In genomic region chr14:120504928-120505461, GRCm38 (mm10) we compare ENCODE assay signal across 27 mouse cellular contexts. TPM values are rescaled to one million over a fixed set of nuclear protein-coding genes. Genes with fewer than 3 reads are reported as not detected.
DNase-seq lines count a peak whose midpoint lies in the region; ATAC-seq and TF ChIP-seq lines count a peak whose summit lies in the region.
"Had no signal": no experiment of that assay in that cellular context is flagged by ENCODE, and none has a peak within 500 bp of the region (broad histone marks: within the 10 kb centered on the region; RNA-seq: fewer than 3 reads in every experiment).

No protein-coding gene starts in this region.

- no peaks in the 10 kb centered on the region for H3K27me3 ChIP-seq in lung, embryonic 15.5 days
- H3K27me3 ChIP-seq: CH12.LX; embryonic facial prominence, embryonic 13.5 days; forebrain, embryonic 12.5 days; forebrain, embryonic 15.5 days; hindbrain, embryonic 12.5 days; hindbrain, embryonic 15.5 days; Patski had no signal

- peaks cover 21% of the 10 kb centered on the region; the same call in 1 of the 2 replicates for H3K36me3 ChIP-seq in lung, embryonic 15.5 days
- H3K36me3 ChIP-seq: hindbrain, embryonic 15.5 days had no signal

- no peak overlapping the region for H3K9ac ChIP-seq in lung, embryonic 15.5 days
- H3K9ac ChIP-seq: embryonic facial prominence, embryonic 13.5 days; forebrain, embryonic 12.5 days; forebrain, embryonic 15.5 days; hindbrain, embryonic 12.5 days; hindbrain, embryonic 15.5 days had no signal

- no peak for TF ChIP-seq CTCF in left cerebral cortex, adult 2 months (IDR thresholded peaks at IDR 0.05)

- H3K4me3 ChIP-seq in left cerebral cortex, adult 2 months, result no peak overlapping the region
- H3K4me3 ChIP-seq in lung, embryonic 15.5 days, result no peak overlapping the region
- H3K4me3 ChIP-seq: embryonic facial prominence, embryonic 10.5 days; embryonic facial prominence, embryonic 13.5 days; erythroblast, embryonic 14.5 days; forebrain, embryonic 12.5 days; forebrain, embryonic 15.5 days; heart, adult 2 months; heart, embryonic 10.5 days; hindbrain, embryonic 12.5 days; hindbrain, embryonic 15.5 days had no signal

- H3K4me1 ChIP-seq in lung, embryonic 15.5 days, result peaks cover 25% of the 10 kb centered on the region
- H3K4me1 ChIP-seq: embryonic facial prominence, embryonic 10.5 days had no signal

- 0 out of 2 replicates have a peak overlapping the region, but pooled peaks have one; percentile 17 for H3K27ac ChIP-seq in left cerebral cortex, adult 2 months
- H3K27ac ChIP-seq in lung, embryonic 15.5 days, result peak overlapping the region; percentile 38
- H3K27ac ChIP-seq: embryonic facial prominence, embryonic 10.5 days; embryonic facial prominence, embryonic 13.5 days; forebrain, embryonic 12.5 days; forebrain, embryonic 15.5 days; heart, adult 2 months; heart, embryonic 10.5 days; hindbrain, embryonic 12.5 days; hindbrain, embryonic 15.5 days had no signal

- H3K9me3 ChIP-seq in lung, embryonic 15.5 days, result no peaks in the 10 kb centered on the region
- H3K9me3 ChIP-seq: embryonic facial prominence, embryonic 10.5 days; embryonic facial prominence, embryonic 13.5 days; forebrain, embryonic 12.5 days; forebrain, embryonic 15.5 days; heart, embryonic 10.5 days; hindbrain, embryonic 12.5 days; hindbrain, embryonic 15.5 days had no signal

- no peak overlapping the region; the same call in 1 of the 2 replicates for H3K4me2 ChIP-seq in lung, embryonic 15.5 days
- H3K4me2 ChIP-seq: embryonic facial prominence, embryonic 13.5 days; forebrain, embryonic 12.5 days; forebrain, embryonic 15.5 days; hindbrain, embryonic 12.5 days; hindbrain, embryonic 15.5 days had no signal

- 66% methylated on average over 18 of the region's 18 CpGs for WGBS in lung, embryonic 15.5 days

- no peak for DNase-seq in left cerebral cortex, adult 2 months (ENCODE audit: extremely low spot score in 1 of 2, low spot score in 2 of 2)
- DNase-seq in left cerebral cortex, adult 11 months (ENCODE audit: low spot score), result no peak
- peak; percentile 22 for DNase-seq in lung, postnatal 10 days
- peak; percentile 73 for DNase-seq in lung, postnatal 36 days
- DNase-seq in retina, embryonic 14.5 days (ENCODE audit: low spot score), result no peak
- DNase-seq in left cerebral cortex, postnatal 4 days, result no peak
- DNase-seq: adrenal gland, adult 8-10 months; adrenal gland, postnatal 25 days; B cell, adult 2 months; cerebellum, adult 11-12 months; cerebellum, adult 8-10 months; cerebellum, postnatal 10 days; cerebellum, postnatal 36 days; embryo, embryonic 11 days; gastrocnemius, postnatal 25 days; heart, adult 2 months had no signal

- ATAC-seq in lung, embryonic 15.5 days (ENCODE audit: borderline replicate concordance, extremely low read depth, low FRiP score, low TSS enrichment), result no peak
- ATAC-seq: forebrain, embryonic 15.5 days; Patski had no signal

- intact Hi-C loops in left cerebral cortex, adult 2 months (cut with DNase I), result loop anchor here (5.0 kb wide), 1 partner anchor 57 kb away; no protein-coding TSS in a partner anchor
- intact Hi-C loops in left cerebral cortex, postnatal 4 days (cut with DNase I), result no loop called here

RNA-seq across cellular contexts. Expression of gene Rap2a, which starts 26.8 kb away (rescaled TPM):
- 10 to 100 TPM; 91.3 to 91.5 TPM for total RNA-seq in left cerebral cortex, adult 2 months (2021)
- polyA plus RNA-seq in lung, embryonic 15.5 days (2015; fragmentation: Nextera tagmentation; extraction: Ambion mirVana), result 41.2 and 43.2 TPM in 2 replicates
- 10 to 100 TPM; 91.3 to 97.7 TPM for total RNA-seq in left cerebral cortex, postnatal 4 days (2021)

Comparison
In these comparisons a context has a peak if more than half of its experiments do, and no peak if none do; other contexts are left out.
1. DNase-seq: peak in lung, postnatal 10 days (single experiment) and lung, postnatal 36 days (single experiment); none in left cerebral cortex, adult 2 months (0 of 2), left cerebral cortex, adult 11 months (single experiment), retina, embryonic 14.5 days (single experiment) and left cerebral cortex, postnatal 4 days (single experiment).